Mouse (Mus musculus) embryonic facial prominence, embryonic 13.5 days (tissue): ENCODE data around the gene Nod2. TPM values are rescaled to one million over a fixed set of nuclear protein-coding genes. Genes with fewer than 3 reads are reported as not detected.

Source experiments
- ATAC-seq: fragments of 200-750 bp; cut with Nextera tagmentation; 2 replicates; pipeline ENCODE4 v1.8.0; 2017; ENCODE audit warnings: low read depth; ENCODE audit not compliant: insufficient number of reproducible peaks, insufficient read depth, low FRiP score, low TSS enrichment
- H3K27ac ChIP-seq: fragments of 300-500 bp; sonication (generic); 2 replicates; pipeline ENCODE4 v1.5.1; 2015; ENCODE audit warnings: moderate library complexity, mild to moderate bottlenecking, inconsistent platforms
- H3K27me3 ChIP-seq: fragments of 300-500 bp; sonication (generic); 2 replicates; pipeline ENCODE4 v1.6.1; 2015; ENCODE audit warnings: mild to moderate bottlenecking, inconsistent platforms
- H3K36me3 ChIP-seq: fragments of 300-500 bp; sonication (generic); 2 replicates; pipeline ENCODE4 v1.6.1; 2015; ENCODE audit warnings: mild to moderate bottlenecking, inconsistent platforms
- H3K4me1 ChIP-seq: fragments of 300-500 bp; sonication (generic); 2 replicates; pipeline ENCODE4 v1.6.1; 2015; ENCODE audit warnings: inconsistent platforms
- H3K4me2 ChIP-seq: fragments of 300-500 bp; sonication (generic); 2 replicates; pipeline ENCODE4 v1.6.1; 2015; ENCODE audit warnings: moderate library complexity, mild to moderate bottlenecking, inconsistent platforms
- H3K4me3 ChIP-seq: fragments of 300-500 bp; sonication (generic); 2 replicates; pipeline ENCODE4 v1.5.1; 2015; ENCODE audit warnings: mild to moderate bottlenecking, inconsistent platforms
- H3K9ac ChIP-seq: fragments of 300-500 bp; sonication (generic); 2 replicates; pipeline ENCODE4 v1.6.1; 2015; ENCODE audit warnings: mild to moderate bottlenecking, inconsistent platforms
- H3K9me3 ChIP-seq: fragments of 300-500 bp; sonication (generic); 2 replicates; pipeline ENCODE4 v1.6.1; 2016; ENCODE audit warnings: inconsistent platforms
- WGBS: fragments of 180-500 bp; shearing (Covaris S2); methylation state at CpG from one replicate; pipeline ENCODE4 v1.1.7; 2015; ENCODE audit warnings: mixed read lengths; 5-methylcytosine and 5-hydroxymethylcytosine counted together
- polyA plus RNA-seq: library from polyadenylated mRNA; unstranded; fragments of >200 nt; fragmentation: Nextera tagmentation; extraction: Ambion mirVana; gene quantifications from 2 replicates; pipeline ENCODE4 v1.2.1, GENCODE M21; 2015

Nod2 gene
- polyA plus RNA-seq, 1 experiment from 2014 or later, result 0.31 TPM

DNA sequence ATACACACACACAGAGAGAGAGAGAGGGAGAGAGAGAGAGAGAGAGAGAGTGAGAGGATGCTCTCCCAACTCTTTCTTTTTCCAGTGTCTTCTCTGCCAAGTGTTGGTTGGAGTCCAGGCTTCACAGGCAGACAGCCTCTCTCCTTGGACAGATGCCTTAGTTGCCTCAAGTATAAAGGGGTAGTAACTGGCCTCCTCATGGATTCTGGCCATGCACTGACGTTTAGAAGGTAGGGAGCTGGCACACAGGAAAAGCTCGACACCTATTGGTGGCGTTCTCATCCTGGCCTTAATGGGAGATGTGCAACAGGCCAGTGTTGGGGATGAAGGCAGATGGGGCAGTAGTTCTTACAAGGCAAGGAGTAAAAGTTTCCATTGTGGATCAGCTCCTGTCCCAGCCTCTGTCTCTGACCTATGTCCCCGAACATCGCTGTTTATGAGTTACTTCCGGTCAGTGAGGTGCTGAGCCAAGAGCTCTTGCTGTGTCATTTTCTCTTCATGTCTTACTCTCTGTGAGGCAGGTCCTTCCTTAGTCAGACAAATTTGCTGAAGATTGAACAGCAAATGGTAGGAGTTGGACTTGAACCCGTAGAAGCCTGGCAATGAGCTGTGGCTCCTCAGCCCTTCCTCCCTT, 36.7 kb downstream of the Nod2 start:
- WGBS, result 82% methylated on average over 7 of the region's 7 CpGs
- Histone ChIP-seq H3K9ac (no peak overlapping the region), H3K27ac (no peak overlapping the region)

GRCm38 (mm10) chr8:88686226-88686905, 39.3 kb downstream of the Nod2 start:
- no peak overlapping the region for H3K4me3 ChIP-seq
- peaks cover 12% of the 10 kb centered on the region; the same call in 1 of the 2 replicates for H3K4me1 ChIP-seq
- ATAC-seq, result no peak
- no peak overlapping the region for H3K4me2 ChIP-seq
- no peak overlapping the region for H3K27ac ChIP-seq
- no peak overlapping the region for H3K9ac ChIP-seq
- H3K27me3 ChIP-seq, result no peaks in the 10 kb centered on the region
- H3K9me3 ChIP-seq, result no peaks in the 10 kb centered on the region
- WGBS, result 57% methylated on average over 9 of the region's 9 CpGs
- no peaks in the 10 kb centered on the region for H3K36me3 ChIP-seq

More for the DNA sequence above, 36.7 kb downstream of the Nod2 start:
- Histone ChIP-seq H3K4me1 (peaks cover 19% of the 10 kb centered on the region), H3K9me3 (no peaks in the 10 kb centered on the region), H3K4me3 (no peak overlapping the region), H3K4me2 (no peak overlapping the region), H3K27me3 (no peaks in the 10 kb centered on the region), H3K36me3 (no peaks in the 10 kb centered on the region)
- no peak for ATAC-seq

- Histone ChIP-seq H3K27me3 (no peaks in the 10 kb centered on the region), H3K27ac (no peak overlapping the region), H3K4me2 (no peak overlapping the region), H3K4me3 (no peak overlapping the region), H3K36me3 (no peaks in the 10 kb centered on the region), H3K9me3 (no peaks in the 10 kb centered on the region), H3K4me1 (peaks cover 13% of the 10 kb centered on the region), H3K9ac (no peak overlapping the region)
- WGBS, result 83% methylated on average over 8 of the region's 8 CpGs
- ATAC-seq, result no peak
These were observed 39.8 kb downstream of the Nod2 start for GRCm38 (mm10) chr8:88686906-88687235.

DNA sequence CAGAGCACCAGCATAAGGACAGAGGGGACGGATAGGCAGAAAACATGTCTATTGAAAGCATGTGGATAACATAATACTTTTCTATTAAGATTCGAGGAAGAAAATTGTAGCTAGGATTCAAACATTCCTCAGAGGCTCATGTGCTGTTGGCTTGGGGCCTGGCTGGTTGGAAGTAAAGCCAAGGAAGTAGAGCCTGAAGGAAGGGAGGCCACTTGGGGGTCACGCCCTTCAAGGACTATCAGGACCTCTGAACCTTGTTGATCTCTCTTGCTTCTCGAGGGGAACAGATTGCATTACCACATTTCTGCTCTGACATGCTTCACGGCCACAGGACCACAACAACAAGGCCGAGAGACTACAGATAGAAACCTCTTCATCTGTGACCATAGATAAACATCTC, 42.0 kb downstream of the Nod2 start:
- ATAC-seq, result no peak
- Histone ChIP-seq H3K9me3 (no peaks in the 10 kb centered on the region), H3K27me3 (no peaks in the 10 kb centered on the region), H3K4me1 (peaks cover 16% of the 10 kb centered on the region), H3K27ac (no peak overlapping the region), H3K4me3 (no peak overlapping the region), H3K36me3 (no peaks in the 10 kb centered on the region), H3K4me2 (no peak overlapping the region), H3K9ac (no peak overlapping the region)
- 69% methylated on average over 6 of the region's 6 CpGs for WGBS

- H3K27me3 ChIP-seq, result no peaks in the 10 kb centered on the region
- no peaks in the 10 kb centered on the region for H3K36me3 ChIP-seq
- no peak overlapping the region for H3K4me2 ChIP-seq
- WGBS, result 85% methylated on average over 6 of the region's 6 CpGs
- H3K27ac ChIP-seq, result no peak overlapping the region
- H3K9me3 ChIP-seq, result no peaks in the 10 kb centered on the region
- H3K9ac ChIP-seq, result no peak overlapping the region
- ATAC-seq, result no peak
- H3K4me3 ChIP-seq, result no peak overlapping the region
- peaks cover 16% of the 10 kb centered on the region for H3K4me1 ChIP-seq
These were observed 42.8 kb downstream of the Nod2 start for GRCm38 (mm10) chr8:88689891-88690290.

DNA sequence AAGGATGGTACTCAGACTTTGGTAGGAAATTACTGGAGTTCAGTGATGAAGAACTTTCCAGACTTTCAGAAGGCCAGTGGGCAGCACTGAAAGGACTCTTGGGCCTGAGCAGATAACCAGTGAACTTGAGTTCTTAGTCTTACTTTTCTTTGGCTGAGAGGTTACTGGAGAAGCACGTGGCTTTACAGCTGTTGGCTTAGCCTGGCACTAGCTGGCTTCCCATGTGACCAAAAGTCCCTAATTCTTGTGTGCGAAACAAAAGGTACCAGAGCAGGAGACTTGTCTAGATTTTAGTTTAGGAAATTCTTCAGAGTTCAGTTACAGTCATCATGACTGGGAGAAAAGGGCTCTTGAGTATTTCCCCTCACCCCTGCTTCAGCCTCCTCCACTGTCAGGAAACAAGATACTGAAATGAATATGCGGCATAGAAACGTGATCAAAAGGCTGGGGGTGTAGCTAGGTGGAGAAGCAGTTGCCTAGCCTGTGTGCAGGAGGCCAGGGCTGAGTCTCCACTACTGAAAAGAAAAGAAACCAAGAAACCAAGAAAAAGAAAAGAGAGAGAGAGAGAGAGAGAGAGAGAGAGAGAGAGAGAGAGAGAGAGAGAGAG, 44.3 kb downstream of the Nod2 start:
- Histone ChIP-seq H3K27me3 (no peaks in the 10 kb centered on the region), H3K9me3 (no peaks in the 10 kb centered on the region), H3K4me1 (peaks cover 14% of the 10 kb centered on the region), H3K27ac (no peak overlapping the region), H3K9ac (no peak overlapping the region), H3K4me3 (no peak overlapping the region), H3K36me3 (no peaks in the 10 kb centered on the region), H3K4me2 (no peak overlapping the region)
- no peak for ATAC-seq
- WGBS, result 35% methylated on average over 4 of the region's 4 CpGs

GRCm38 (mm10) chr8:88691961-88692360, 44.8 kb downstream of the Nod2 start:
- H3K27me3 ChIP-seq, result no peaks in the 10 kb centered on the region
- 45% methylated on average over 7 of the region's 7 CpGs for WGBS
- no peak overlapping the region for H3K4me2 ChIP-seq
- H3K4me1 ChIP-seq, result peaks cover 11% of the 10 kb centered on the region
- no peak overlapping the region for H3K9ac ChIP-seq
- H3K36me3 ChIP-seq, result no peaks in the 10 kb centered on the region
- ATAC-seq, result no peak
- H3K4me3 ChIP-seq, result no peak overlapping the region
- no peak overlapping the region for H3K27ac ChIP-seq
- no peaks in the 10 kb centered on the region for H3K9me3 ChIP-seq

GRCm38 (mm10) chr8:88692866-88693265, 45.8 kb downstream of the Nod2 start:
- Histone ChIP-seq H3K4me2 (no peak overlapping the region), H3K4me3 (no peak overlapping the region), H3K27me3 (no peaks in the 10 kb centered on the region), H3K9ac (no peak overlapping the region), H3K27ac (no peak overlapping the region), H3K36me3 (no peaks in the 10 kb centered on the region), H3K9me3 (no peaks in the 10 kb centered on the region), H3K4me1 (peaks cover 15% of the 10 kb centered on the region)
- 75% methylated on average over 6 of the region's 6 CpGs for WGBS
- ATAC-seq, result no peak

DNA sequence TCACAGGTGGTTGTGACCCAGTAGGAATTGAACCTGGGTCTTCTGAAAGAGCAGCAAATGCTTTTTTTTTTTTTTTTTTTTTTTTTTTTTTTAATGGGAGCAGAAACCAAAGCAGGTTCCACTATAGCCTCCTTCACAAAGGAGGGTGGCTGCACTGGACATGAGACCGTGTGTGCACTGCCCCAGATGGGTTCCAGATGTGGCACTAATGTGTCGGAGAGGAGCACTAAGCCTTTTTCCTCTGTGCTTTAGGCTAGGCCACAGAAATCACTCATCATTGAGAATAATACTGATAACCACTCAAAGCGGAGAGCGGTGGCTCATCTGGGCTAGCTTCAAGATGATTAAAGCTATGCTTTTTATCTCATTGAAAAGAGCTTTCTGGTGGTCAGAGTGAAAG, 46.3 kb downstream of the Nod2 start:
- peaks cover 17% of the 10 kb centered on the region for H3K4me1 ChIP-seq
- no peaks in the 10 kb centered on the region for H3K27me3 ChIP-seq
- H3K4me2 ChIP-seq, result no peak overlapping the region
- H3K4me3 ChIP-seq, result no peak overlapping the region
- H3K36me3 ChIP-seq, result no peaks in the 10 kb centered on the region
- H3K9me3 ChIP-seq, result no peaks in the 10 kb centered on the region
- 50% methylated on average over 4 of the region's 4 CpGs for WGBS
- no peak overlapping the region for H3K27ac ChIP-seq
- no peak overlapping the region for H3K9ac ChIP-seq
- ATAC-seq, result no peak

- no peaks in the 10 kb centered on the region for H3K9me3 ChIP-seq
- H3K27ac ChIP-seq, result no peak overlapping the region
- ATAC-seq, result no peak
- no peaks in the 10 kb centered on the region for H3K36me3 ChIP-seq
- no peak overlapping the region for H3K9ac ChIP-seq
- WGBS, result 73% methylated on average over 7 of the region's 7 CpGs
- H3K4me2 ChIP-seq, result no peak overlapping the region
- no peaks in the 10 kb centered on the region for H3K27me3 ChIP-seq
- H3K4me3 ChIP-seq, result no peak overlapping the region
- H3K4me1 ChIP-seq, result peaks cover 14% of the 10 kb centered on the region
These were observed 47.2 kb downstream of the Nod2 start for GRCm38 (mm10) chr8:88694291-88694690.

- WGBS, result 17% methylated on average over 7 of the region's 7 CpGs
- ATAC-seq, result no peak
- Histone ChIP-seq H3K27ac (0 out of 2 replicates have a peak overlapping the region, but pooled peaks have one; percentile 13), H3K9me3 (no peaks in the 10 kb centered on the region), H3K27me3 (no peaks in the 10 kb centered on the region), H3K36me3 (no peaks in the 10 kb centered on the region), H3K4me3 (peak overlapping the region; percentile 91), H3K4me1 (peaks cover 14% of the 10 kb centered on the region), H3K4me2 (peak overlapping the region; percentile 79), H3K9ac (0 out of 2 replicates have a peak overlapping the region, but pooled peaks have one; percentile 22)
These were observed 49.1 kb downstream of the Nod2 start for GRCm38 (mm10) chr8:88696228-88696627.
